Mouse (Mus musculus) limb, embryonic 13.5 days (tissue): ENCODE measurements at regions not wholly inside any gene's neighbourhood (a gene's known extent, or its start where the extent isn't known, plus 50 kb on each side); places are given as distances from the start of the nearest gene placed in this dataset.

Source experiments
- ATAC-seq: fragments of 200-750 bp; cut with Nextera tagmentation; 2 replicates; pipeline ENCODE4 v1.8.0; 2017; ENCODE audit warnings: low read depth, moderate number of reproducible peaks, moderate TSS enrichment; ENCODE audit not compliant: low FRiP score
- H3K27ac ChIP-seq: fragments of 300-500 bp; sonication (generic); 2 replicates; pipeline ENCODE4 v1.5.1; 2015; ENCODE audit warnings: inconsistent platforms, mild to moderate bottlenecking, moderate library complexity
- H3K27me3 ChIP-seq: fragments of 300-500 bp; sonication (generic); 2 replicates; pipeline ENCODE4 v1.6.1; 2015; ENCODE audit warnings: mild to moderate bottlenecking, inconsistent platforms
- H3K36me3 ChIP-seq: fragments of 300-500 bp; sonication (generic); 2 replicates; pipeline ENCODE4 v1.6.1; 2015; ENCODE audit warnings: inconsistent platforms, mild to moderate bottlenecking, moderate library complexity
- H3K4me1 ChIP-seq: fragments of 300-500 bp; sonication (generic); 2 replicates; pipeline ENCODE4 v1.6.1; 2015; ENCODE audit warnings: inconsistent platforms
- H3K4me2 ChIP-seq: fragments of 300-500 bp; sonication (generic); replicated peaks from 2 replicates; pipeline ENCODE4 v1.6.1; 2015; ENCODE audit warnings: inconsistent platforms, mild to moderate bottlenecking, moderate library complexity
- H3K4me3 ChIP-seq: fragments of 300-500 bp; sonication (generic); 2 replicates; pipeline ENCODE4 v1.5.1; 2015; ENCODE audit warnings: moderate library complexity, mild to moderate bottlenecking, inconsistent platforms
- H3K9ac ChIP-seq: fragments of 300-500 bp; sonication (generic); 2 replicates; pipeline ENCODE4 v1.6.1; 2015; ENCODE audit warnings: mild to moderate bottlenecking, inconsistent platforms
- H3K9me3 ChIP-seq: fragments of 300-500 bp; sonication (generic); 2 replicates; pipeline ENCODE4 v1.6.1; 2016; ENCODE audit warnings: inconsistent platforms
- WGBS: fragments of 180-500 bp; shearing (Covaris S2); methylation state at CpG from one replicate; pipeline ENCODE4 v1.1.7; 2015; 5-methylcytosine and 5-hydroxymethylcytosine counted together

- no peaks in the 10 kb centered on the region for H3K36me3 ChIP-seq
- H3K27ac ChIP-seq: no peak overlapping the region
- H3K27me3 ChIP-seq: no peaks in the 10 kb centered on the region
- H3K9me3 ChIP-seq: no peaks in the 10 kb centered on the region
- no peak overlapping the region for H3K9ac ChIP-seq
- H3K4me2 ChIP-seq: no peak overlapping the region
- peak; percentile 32; the same call in 1 of the 2 replicates for ATAC-seq
- H3K4me3 ChIP-seq: no peak overlapping the region
- no peaks in the 10 kb centered on the region for H3K4me1 ChIP-seq
- 67% methylated on average over 1 of the region's 1 CpGs for WGBS
Observed at GRCm38 (mm10) chr10:57434990-57435389, 51.2 kb upstream of the Hsf2 start.
